7 mouse cellular contexts compared by ENCODE assay signal in genomic region chr10:85128453-85128852, GRCm38 (mm10). TPM values are rescaled to one million over a fixed set of nuclear protein-coding genes. Genes with fewer than 3 reads are reported as not detected.
DNase-seq lines count a peak whose midpoint lies in the region; ATAC-seq and TF ChIP-seq lines count a peak whose summit lies in the region.

No protein-coding gene starts in this region.

- no peak for TF ChIP-seq EP300 in MEL (IDR thresholded peaks at IDR 0.05; ENCODE audit: low read depth in 1 of 2, low read length in 2 of 2)

- peak; percentile 21; the same call in 1 of the 2 replicates for ATAC-seq in kidney, embryonic 14.5 days (ENCODE audit: low FRiP score, low TSS enrichment)

- TF ChIP-seq CTCF in MEL (IDR thresholded peaks at IDR 0.05 in 2 of 3, conservative IDR thresholded peaks at IDR 0.05 in 1 of 3; ENCODE audit: control insufficient read depth in 1 of 3, insufficient read depth in 1 of 3, low read depth in 2 of 3, low read length in 3 of 3, poor library complexity in 1 of 3, severe bottlenecking in 1 of 3): no peak

- TF ChIP-seq POLR2A in MEL (IDR thresholded peaks at IDR 0.05; ENCODE audit: control insufficient read depth in 1 of 2, insufficient read depth in 1 of 2, low read depth in 1 of 2, low read length in 2 of 2, poor library complexity in 1 of 2): no peak

- peak overlapping the region; percentile 60 to 74 for H3K4me3 ChIP-seq in MEL (ENCODE audit: control insufficient read depth in 1 of 2, insufficient read depth in 1 of 2, low read depth in 2 of 2, low read length in 2 of 2)
- peak overlapping the region; percentile 68 for H3K4me3 ChIP-seq in kidney, embryonic 14.5 days (ENCODE audit: low read length)

- WGBS in kidney, embryonic 14.5 days: 19% methylated on average over 7 of the region's 7 CpGs

- no peak for TF ChIP-seq RAD21 in MEL (IDR thresholded peaks at IDR 0.05; ENCODE audit: low read depth, low read length)

- H3K27me3 ChIP-seq in MEL (ENCODE audit: control insufficient read depth in 1 of 2, insufficient read depth in 2 of 2, low read length in 2 of 2): no peaks in the 10 kb centered on the region; a peak in 1 of 4 replicates
- no peaks in the 10 kb centered on the region for H3K27me3 ChIP-seq in kidney, embryonic 14.5 days (ENCODE audit: control insufficient read depth, insufficient read depth, low read length)

- H3K36me3 ChIP-seq in MEL (ENCODE audit: control insufficient read depth in 1 of 2, insufficient read depth in 2 of 2, low read length in 2 of 2): peaks cover 0 to 7% of the 10 kb centered on the region in 2 experiments; a peak in 1 of 4 replicates
- peaks cover 4% of the 10 kb centered on the region for H3K36me3 ChIP-seq in kidney, embryonic 14.5 days (ENCODE audit: control insufficient read depth, insufficient read depth, low read length)

- no peak overlapping the region for H3K27ac ChIP-seq in MEL (ENCODE audit: control insufficient read depth, low read depth, low read length)
- no peak overlapping the region for H3K27ac ChIP-seq in kidney, embryonic 14.5 days (ENCODE audit: low read depth, low read length)

- peak; percentile 40 for DNase-seq in CD4-positive helper T cell, adult 2 months (ENCODE audit: low read depth, low spot score)
- peak; percentile 80 for DNase-seq in MEL (ENCODE audit: low read depth, low spot score)
- DNase-seq in heart, adult 8-10 months (ENCODE audit: low spot score): peak; percentile 11
- DNase-seq in lung, postnatal 14 days: peak; percentile 31
- DNase-seq in spleen, postnatal 14 days (ENCODE audit: low spot score in 2 of 2): peak; percentile 23 to 45
- no peak for DNase-seq in layer of hippocampus, adult 11-12 months (ENCODE audit: low spot score)

- peak overlapping the region; percentile 59 for H3K4me2 ChIP-seq in kidney, embryonic 14.5 days (replicated peaks; ENCODE audit: low read depth, low read length)

- H3K9me3 ChIP-seq in MEL (replicated peaks; ENCODE audit: insufficient read depth, low read length): no peaks in the 10 kb centered on the region
- no peaks in the 10 kb centered on the region for H3K9me3 ChIP-seq in kidney, embryonic 14.5 days (ENCODE audit: control insufficient read depth, low read length)

- no peaks in the 10 kb centered on the region for H3K79me2 ChIP-seq in MEL (ENCODE audit: control insufficient read depth, insufficient read depth, low read length, poor library complexity)

- H3K9ac ChIP-seq in MEL (ENCODE audit: control insufficient read depth, low read depth, low read length, poor library complexity, severe bottlenecking): peak overlapping the region; percentile 42
- H3K9ac ChIP-seq in kidney, embryonic 14.5 days (ENCODE audit: low read depth, low read length): 0 out of 2 replicates have a peak overlapping the region, but pooled peaks have one; percentile 13

- peaks cover 0 to 4% of the 10 kb centered on the region in 2 experiments; a peak in 2 of 4 replicates for H3K4me1 ChIP-seq in MEL (ENCODE audit: control insufficient read depth in 1 of 2, insufficient read depth in 2 of 2, low read length in 2 of 2)
- H3K4me1 ChIP-seq in kidney, embryonic 14.5 days (ENCODE audit: control insufficient read depth, insufficient read depth, low read length): peaks cover 13% of the 10 kb centered on the region; the same call in 1 of the 2 replicates

TF ChIP-seq in MEL, 35 proteins besides CTCF, POLR2A, EP300 and RAD21:
- TF ChIP-seq CHD1 (IDR thresholded peaks at IDR 0.05; ENCODE audit: low read depth, low read length) (no peak), NELFE (IDR thresholded peaks at IDR 0.05; ENCODE audit: low read depth, low read length) (no peak), HCFC1 (IDR thresholded peaks at IDR 0.05; ENCODE audit: low read depth, low read length) (no peak), KAT2A (conservative IDR thresholded peaks at IDR 0.05; ENCODE audit: low read depth, low read length) (no peak), TBP (IDR thresholded peaks at IDR 0.05; ENCODE audit: low read depth, low read length) (no peak), BHLHE40 (IDR thresholded peaks at IDR 0.05; ENCODE audit: borderline replicate concordance, low read depth, low read length) (no peak), E2F4 (IDR thresholded peaks at IDR 0.05; ENCODE audit: borderline replicate concordance, low read depth, low read length) (no peak), ZMIZ1 (IDR thresholded peaks at IDR 0.05; ENCODE audit: low read depth, low read length) (no peak), SIN3A (IDR thresholded peaks at IDR 0.05; ENCODE audit: low read length) (peak; percentile 99), MXI1 (IDR thresholded peaks at IDR 0.05; ENCODE audit: low read depth, low read length) (peak; percentile 98), USF1 (IDR thresholded peaks at IDR 0.05; ENCODE audit: low read depth, low read length) (no peak), TAL1 (IDR thresholded peaks at IDR 0.05; ENCODE audit: low read length) (no peak), JUND (IDR thresholded peaks at IDR 0.05; ENCODE audit: low read depth, low read length) (no peak), RCOR1 (IDR thresholded peaks at IDR 0.05; ENCODE audit: low read depth, low read length) (no peak), GATA1 (IDR thresholded peaks at IDR 0.05; ENCODE audit: low read depth, low read length) (no peak), GABPA (IDR thresholded peaks at IDR 0.05; ENCODE audit: low read depth, low read length) (no peak), ETS1 (IDR thresholded peaks at IDR 0.05; ENCODE audit: low read depth, low read length) (no peak), ELF1 (IDR thresholded peaks at IDR 0.05; ENCODE audit: low read depth, low read length) (no peak; the same call in 1 of the 2 replicates), MAZ (IDR thresholded peaks at IDR 0.05; ENCODE audit: low read depth, low read length) (no peak), TCF12 (IDR thresholded peaks at IDR 0.05; ENCODE audit: low read depth, low read length) (no peak), ZKSCAN1 (IDR thresholded peaks at IDR 0.05; ENCODE audit: low read depth, low read length) (no peak), MEF2A (IDR thresholded peaks at IDR 0.05; ENCODE audit: extremely low read depth, insufficient replicate concordance, low read depth, low read length, poor library complexity, severe bottlenecking) (no peak), MAX (IDR thresholded peaks at IDR 0.05; ENCODE audit: low read length) (peak; percentile 70), SMC3 (IDR thresholded peaks at IDR 0.05; ENCODE audit: low read depth, low read length) (no peak), MYC (IDR thresholded peaks at IDR 0.05; ENCODE audit: low read depth, low read length) (0 out of 2 replicates have a peak, but pooled peaks have one; percentile 24), CHD2 (IDR thresholded peaks at IDR 0.05; ENCODE audit: low read length) (no peak)

RNA-seq across cellular contexts. Expression of gene Mterf2, which starts 0.6 kb away (rescaled TPM):
- total RNA-seq in MEL (2012; rRNA removed): 2.4 and 3.5 TPM in 2 replicates
- 1 to 10 TPM in 1 of 2 experiments, not detected in 1; 9.6 TPM for polyA plus RNA-seq in MEL (2012; ENCODE audit: insufficient read depth in 1 of 2, insufficient read length in 2 of 2, low read depth in 1 of 2, low replicate concordance in 2 of 2, missing spikeins in 1 of 2)
- total RNA-seq in heart, adult 8-10 months (2022): 10 to 100 TPM; 18.0 to 27.6 (median 25.1) TPM
- polyA plus RNA-seq in kidney, embryonic 14.5 days (2014; fragmentation: Nextera tagmentation; extraction: Ambion mirVana): 17.9 and 19.9 TPM in 2 replicates

RNA-seq across cellular contexts. Expression of gene Tmem263, which starts 26.0 kb away (rescaled TPM):
- 15.7 and 16.0 TPM in 2 replicates for total RNA-seq in MEL (2012; rRNA removed)
- 10 to 100 TPM in 1 of 2 experiments, not detected in 1; 11.8 TPM for polyA plus RNA-seq in MEL (2012; ENCODE audit: insufficient read depth in 1 of 2, insufficient read length in 2 of 2, low read depth in 1 of 2, low replicate concordance in 2 of 2, missing spikeins in 1 of 2)
- total RNA-seq in heart, adult 8-10 months (2022): 10 to 100 TPM; 14.3 to 14.7 (median 14.6) TPM
- polyA plus RNA-seq in kidney, embryonic 14.5 days (2014; fragmentation: Nextera tagmentation; extraction: Ambion mirVana): 50.8 and 75.9 TPM in 2 replicates

RNA-seq across cellular contexts. Expression of gene Fhl4, which starts 26.2 kb away (rescaled TPM):
- total RNA-seq in MEL (2012; rRNA removed): 0.69 TPM in 2 replicates
- polyA plus RNA-seq in MEL (2012; ENCODE audit: insufficient read depth in 1 of 2, insufficient read length in 2 of 2, low read depth in 1 of 2, low replicate concordance in 2 of 2, missing spikeins in 1 of 2): under 1 TPM in 1 of 2 experiments, not detected in 1; 0.63 TPM
- under 1 TPM; 0.17 to 0.46 (median 0.36) TPM for total RNA-seq in heart, adult 8-10 months (2022)
- polyA plus RNA-seq in kidney, embryonic 14.5 days (2014; fragmentation: Nextera tagmentation; extraction: Ambion mirVana): 1.4 and 1.6 TPM in 2 replicates

RNA-seq across cellular contexts. Expression of gene Cry1, which starts 56.4 kb away (rescaled TPM):
- not detected in 2 replicates for total RNA-seq in MEL (2012; rRNA removed)
- not detected for polyA plus RNA-seq in MEL (2012; ENCODE audit: insufficient read depth in 1 of 2, insufficient read length in 2 of 2, low read depth in 1 of 2, low replicate concordance in 2 of 2, missing spikeins in 1 of 2)
- 10 to 100 TPM in 1 of 4 experiments, 1 to 10 TPM in 3; 6.3 to 11.4 (median 8.5) TPM for total RNA-seq in heart, adult 8-10 months (2022)
- 17.2 and 33.2 TPM in 2 replicates for polyA plus RNA-seq in kidney, embryonic 14.5 days (2014; fragmentation: Nextera tagmentation; extraction: Ambion mirVana)
